Mouse (Mus musculus) ES-E14 (cell line): ENCODE data around the gene Rassf8. TPM values are rescaled to one million over a fixed set of nuclear protein-coding genes. Genes with fewer than 3 reads are reported as not detected.

Experiments
- DNase-seq: peaks from one replicate; pipeline ENCODE4 v3.0.0-alpha.2; 2013; ENCODE audit warnings: low read depth, low spot score
- H3K27ac ChIP-seq: 2 replicates; pipeline ENCODE4 v1.5.1; 2012; ENCODE audit warnings: low read depth, mild to moderate bottlenecking, low read length, moderate library complexity, mixed read lengths; ENCODE audit not compliant: poor library complexity, insufficient read depth, severe bottlenecking
- H3K36me3 ChIP-seq: 2 replicates; pipeline ENCODE4 v1.6.1; 2012; ENCODE audit warnings: mild to moderate bottlenecking, low read length, moderate library complexity, mixed read lengths; ENCODE audit not compliant: control insufficient read depth, poor library complexity, insufficient read depth, severe bottlenecking
- H3K4me1 ChIP-seq, 2 experiments: fragments of 150-350 bp in 1 of 2; sonication (generic) in 1 of 2; 2 replicates each; pipeline ENCODE4 v1.6.1; 2012; ENCODE audit warnings: low read length in 2 of 2, mild to moderate bottlenecking in 1 of 2, mixed read lengths in 1 of 2; ENCODE audit not compliant: control insufficient read depth in 2 of 2, insufficient read depth in 2 of 2, poor library complexity in 1 of 2
- H3K4me3 ChIP-seq, 2 experiments: fragments of 150-350 bp in 1 of 2; sonication (generic) in 1 of 2; 2 replicates each; pipeline ENCODE4 v1.5.1; 2012; ENCODE audit warnings: low read length in 2 of 2, low read depth in 1 of 2, mild to moderate bottlenecking in 1 of 2, mixed read lengths in 1 of 2; ENCODE audit not compliant: insufficient read depth in 1 of 2, poor library complexity in 1 of 2, severe bottlenecking in 1 of 2
- H3K9ac ChIP-seq: 2 replicates; pipeline ENCODE4 v1.6.1; 2012; ENCODE audit warnings: low read depth, mild to moderate bottlenecking, low read length, mixed read lengths; ENCODE audit not compliant: poor library complexity, insufficient read depth, severe bottlenecking
- H3K9me3 ChIP-seq: fragments of 150-350 bp; sonication (generic); 2 replicates; pipeline ENCODE4 v1.6.1; 2012; ENCODE audit warnings: low read depth, mild to moderate bottlenecking, low read length; ENCODE audit not compliant: control insufficient read depth, insufficient read depth
- CHD2 ChIP-seq: IDR thresholded peaks from 2 replicates; pipeline ENCODE4 v1.6.1; 2014; ENCODE audit warnings: mild to moderate bottlenecking, low read depth, low read length, inconsistent platforms
- HCFC1 ChIP-seq: IDR thresholded peaks from 2 replicates; pipeline ENCODE4 v1.6.1; 2012; ENCODE audit warnings: low read length, inconsistent platforms, borderline replicate concordance; ENCODE audit not compliant: insufficient read depth
- MAFK ChIP-seq: IDR thresholded peaks from 2 replicates; pipeline ENCODE4 v1.6.1; 2014; ENCODE audit warnings: mild to moderate bottlenecking, low read depth, low read length, inconsistent platforms; ENCODE audit not compliant: insufficient read depth
- ZC3H11A ChIP-seq: IDR thresholded peaks from 2 replicates; pipeline ENCODE4 v1.6.1; 2012; ENCODE audit warnings: low read depth, mild to moderate bottlenecking, inconsistent platforms, low read length, borderline replicate concordance
- ZNF384 ChIP-seq: IDR thresholded peaks from 2 replicates; pipeline ENCODE4 v1.6.1; 2012; ENCODE audit warnings: low read depth, low read length, inconsistent platforms
- in situ Hi-C, 2 experiments: fragments of 600-800 bp; cut with MboI; formaldehyde crosslinking; loops; one replicate each; pipeline ENCODE4 v1.15.1; 2025; ENCODE audit warnings: low sequenced_read_pairs in 2 of 2, inconsistent platforms in 1 of 2; ENCODE audit not compliant: unreplicated experiment in 2 of 2
- total RNA-seq: library from RNA; depleted of rRNA; stranded (reverse); fragments of 300-350 nt; gene quantifications from 2 replicates; pipeline ENCODE4 v1.2.3, GENCODE M21; 2012; rRNA removed

Gene Rassf8
- total RNA-seq, result 6.6 and 9.0 TPM in 2 replicates

- Histone ChIP-seq H3K36me3 (no peaks in the 10 kb centered on the region), H3K4me1 (no peaks in the 10 kb centered on the region), H3K4me3 (peak within 1 kb of the TSS; percentile 77 to 90), H3K27ac (no peak within 1 kb of the TSS), H3K9me3 (no peaks in the 10 kb centered on the region), H3K9ac (peak within 1 kb of the TSS; percentile 45)
- in situ Hi-C loops, result no loop called here
- DNase-seq, result peak; percentile 93
- no peak for TF ChIP-seq CHD2
- no peak for TF ChIP-seq MAFK
- TF ChIP-seq HCFC1, result 0 out of 2 replicates have a peak, but pooled peaks have one; percentile 16
- TF ChIP-seq ZNF384, result 0 out of 2 replicates have a peak, but pooled peaks have one; percentile 5
- no peak for TF ChIP-seq ZC3H11A
Measured at GRCm38 (mm10) chr6:145746132-145746849, at the start of gene Rassf8. Gene Rassf8, plus strand, starts transcription at chr6:145746748.

GRCm38 (mm10) chr6:145701021-145701540 is 45.5 kb upstream of the Rassf8 start:
- no peaks in the 10 kb centered on the region for H3K9me3 ChIP-seq
- DNase-seq, result no peak
- no peak for TF ChIP-seq CHD2
- in situ Hi-C loops, result no loop called here
- H3K27ac ChIP-seq, result no peak overlapping the region
- H3K9ac ChIP-seq, result no peak overlapping the region
- H3K4me3 ChIP-seq, result no peak overlapping the region
- H3K36me3 ChIP-seq, result no peaks in the 10 kb centered on the region
- H3K4me1 ChIP-seq, result no peaks in the 10 kb centered on the region

- H3K9ac ChIP-seq, result no peak overlapping the region
- no peak overlapping the region for H3K27ac ChIP-seq
- in situ Hi-C loops, result no loop called here
- H3K4me1 ChIP-seq, result no peaks in the 10 kb centered on the region
- H3K9me3 ChIP-seq, result no peaks in the 10 kb centered on the region
- H3K36me3 ChIP-seq, result no peaks in the 10 kb centered on the region
- DNase-seq, result no peak
- H3K4me3 ChIP-seq, result no peak overlapping the region
- TF ChIP-seq MAFK, result no peak
- TF ChIP-seq ZNF384, result no peak
- no peak for TF ChIP-seq CHD2
- TF ChIP-seq ZC3H11A, result no peak
- TF ChIP-seq HCFC1, result no peak
Measured at GRCm38 (mm10) chr6:145703667-145704066, 42.9 kb upstream of the Rassf8 start.

- DNase-seq, result no peak
- in situ Hi-C loops, result no loop called here
- no peak overlapping the region for H3K9ac ChIP-seq
Measured at GRCm38 (mm10) chr6:145709956-145710720, 36.4 kb upstream of the Rassf8 start.

More at GRCm38 (mm10) chr6:145709956-145710720, 36.4 kb upstream of the Rassf8 start:
- H3K4me3 ChIP-seq, result no peak overlapping the region
- TF ChIP-seq CHD2 (no peak), HCFC1 (no peak), ZNF384 (no peak), MAFK (no peak), ZC3H11A (no peak)
- no peaks in the 10 kb centered on the region for H3K9me3 ChIP-seq
- H3K4me1 ChIP-seq, result 0 out of 4 replicates have a peak, but pooled peaks cover 0 to 2% of the 10 kb centered on the region in 2 experiments
- H3K27ac ChIP-seq, result no peak overlapping the region
- H3K36me3 ChIP-seq, result no peaks in the 10 kb centered on the region
